Mouse (Mus musculus) liver, embryonic 16.5 days (tissue): ENCODE measurements around the gene Apobec4. TPM values are rescaled to one million over a fixed set of nuclear protein-coding genes. Genes with fewer than 3 reads are reported as not detected.
"Not testable (repeated sequence)": the region's sequence is repeated elsewhere in the genome, so short reads cannot be mapped to it uniquely, and the experiment has no call there.

Source experiments
- ATAC-seq: fragments of 200-750 bp; cut with Nextera tagmentation; 2 replicates; pipeline ENCODE4 v1.8.0; 2017; ENCODE audit warnings: low read depth, mild to moderate bottlenecking, moderate number of reproducible peaks, moderate library complexity
- H3K27ac ChIP-seq: fragments of 300-500 bp; sonication (generic); 2 replicates; pipeline ENCODE4 v1.5.1; 2014; ENCODE audit warnings: mild to moderate bottlenecking, low read length
- H3K27me3 ChIP-seq: fragments of 300-500 bp; sonication (generic); 2 replicates; pipeline ENCODE4 v1.6.1; 2014; ENCODE audit warnings: low read depth, low read length, mixed read lengths; ENCODE audit not compliant: control insufficient read depth, insufficient read depth
- H3K36me3 ChIP-seq: fragments of 300-500 bp; sonication (generic); 2 replicates; pipeline ENCODE4 v1.6.1; 2014; ENCODE audit warnings: mild to moderate bottlenecking; ENCODE audit not compliant: control insufficient read depth, insufficient read depth
- H3K4me1 ChIP-seq: fragments of 300-500 bp; sonication (generic); 2 replicates; pipeline ENCODE4 v1.6.1; 2014; ENCODE audit warnings: low read depth, low read length, mixed read lengths; ENCODE audit not compliant: control insufficient read depth
- H3K4me2 ChIP-seq: fragments of 300-500 bp; sonication (generic); 2 replicates; pipeline ENCODE4 v1.6.1; 2014; ENCODE audit warnings: low read depth, low read length, mixed read lengths
- H3K4me3 ChIP-seq: fragments of 300-500 bp; sonication (generic); 2 replicates; pipeline ENCODE4 v1.5.1; 2014; ENCODE audit warnings: low read depth, mild to moderate bottlenecking, low read length
- H3K9ac ChIP-seq: fragments of 300-500 bp; sonication (generic); 2 replicates; pipeline ENCODE4 v1.6.1; 2014; ENCODE audit warnings: low read depth, low read length
- H3K9me3 ChIP-seq: fragments of 300-500 bp; sonication (generic); replicated peaks from 2 replicates; pipeline ENCODE4 v1.6.1; 2016; ENCODE audit warnings: low read length; ENCODE audit not compliant: control insufficient read depth
- whole genome bisulfite sequencing: fragments of 180-500 bp; shearing (Covaris S2); extraction: QIAGEN DNeasy Blood & Tissue Kit; methylation state at CpG from one replicate; pipeline ENCODE4 v1.1.7; 2014; ENCODE audit not compliant: insufficient replicate concordance; 5-methylcytosine and 5-hydroxymethylcytosine counted together
- polyA plus RNA-seq: library from polyadenylated mRNA; unstranded; fragments of >200 nt; fragmentation: Nextera tagmentation; extraction: Ambion mirVana; gene quantifications from 2 replicates; pipeline ENCODE4 v1.2.1, GENCODE M21; 2015

Apobec4 gene
- polyA plus RNA-seq, 1 experiment from 2014 or later, result not detected

DNA sequence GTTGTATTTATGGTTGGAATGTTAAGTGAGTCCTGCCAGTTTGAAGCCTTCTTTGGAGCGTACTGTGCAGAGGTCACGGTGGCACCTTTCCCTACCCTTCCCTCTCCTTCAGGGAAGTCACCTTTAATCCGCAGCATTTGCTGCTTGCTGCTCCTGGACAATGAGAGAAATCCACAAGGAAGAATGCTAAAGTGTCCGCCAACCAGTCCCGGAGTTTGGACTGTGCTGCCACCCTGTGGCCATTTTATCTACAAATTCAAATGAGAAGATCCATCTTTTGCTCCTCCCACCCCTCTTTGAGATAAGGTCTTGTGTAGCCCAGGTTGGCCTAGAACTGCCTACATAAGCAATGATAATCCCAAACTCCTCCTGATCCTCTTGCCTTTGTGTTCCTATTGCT lies 3.9 kb upstream of the Apobec4 start:
- Histone ChIP-seq H3K27ac (no peak overlapping the region), H3K27me3 (no peaks in the 10 kb centered on the region), H3K4me2 (no peak overlapping the region), H3K4me3 (no peak overlapping the region), H3K9ac (no peak overlapping the region), H3K36me3 (no peaks in the 10 kb centered on the region), H3K4me1 (no peaks in the 10 kb centered on the region), H3K9me3 (no peaks in the 10 kb centered on the region)
- WGBS, result 14% methylated on average over 5 of the region's 5 CpGs
- no peak for ATAC-seq

DNA sequence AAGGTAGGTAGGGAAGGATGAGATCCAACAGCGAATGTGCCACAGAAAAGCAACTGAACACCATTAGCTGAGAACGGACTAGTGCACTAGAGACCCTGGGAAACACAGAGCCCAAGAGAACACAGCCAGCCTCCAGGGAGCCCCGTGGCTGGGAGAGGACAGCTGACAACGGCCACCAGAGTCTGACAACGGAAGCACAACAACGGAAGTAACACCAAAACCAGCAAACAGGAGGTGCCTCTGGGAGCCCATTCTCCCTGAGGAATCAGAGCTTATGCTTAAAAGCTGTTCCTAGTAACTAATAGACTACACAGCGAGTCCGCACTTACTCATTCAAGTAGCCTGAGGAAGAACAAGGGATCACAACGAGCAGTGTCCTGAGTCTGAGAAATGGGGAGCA lies 1.1 kb upstream of the Apobec4 start:
- H3K4me2 ChIP-seq, result no peak overlapping the region
- H3K4me1 ChIP-seq, result no peaks in the 10 kb centered on the region
- H3K4me3 ChIP-seq, result no peak overlapping the region
- no peak for ATAC-seq
- no peaks in the 10 kb centered on the region for H3K9me3 ChIP-seq
- 49% methylated on average over 9 of the region's 9 CpGs for WGBS
- H3K27ac ChIP-seq, result no peak overlapping the region
- H3K27me3 ChIP-seq, result no peaks in the 10 kb centered on the region
- H3K9ac ChIP-seq, result no peak overlapping the region
- no peaks in the 10 kb centered on the region for H3K36me3 ChIP-seq

DNA sequence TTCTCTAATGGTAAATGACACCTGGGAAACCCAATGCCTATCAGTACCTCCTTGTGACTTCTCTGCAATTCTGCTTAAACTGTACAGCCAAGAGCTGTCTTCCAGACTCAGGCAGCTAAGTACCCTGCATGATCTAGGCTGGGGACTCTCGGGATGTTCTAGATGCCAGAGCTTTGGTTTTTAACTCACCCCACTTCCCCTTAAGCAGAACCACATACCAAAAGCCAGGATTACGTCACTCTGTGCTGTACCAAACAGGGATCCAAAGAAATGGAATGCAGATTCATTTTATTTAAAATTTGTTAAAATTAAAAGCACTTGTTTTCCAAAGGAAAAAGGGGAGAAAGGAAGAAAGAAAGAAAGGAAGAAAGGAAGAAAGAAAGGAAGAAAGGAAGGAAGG lies 11.4 kb downstream of the Apobec4 start:
- no peak for ATAC-seq
- WGBS, result 31% methylated on average over 2 of the region's 2 CpGs
- H3K27ac ChIP-seq, result no peak overlapping the region

DNA sequence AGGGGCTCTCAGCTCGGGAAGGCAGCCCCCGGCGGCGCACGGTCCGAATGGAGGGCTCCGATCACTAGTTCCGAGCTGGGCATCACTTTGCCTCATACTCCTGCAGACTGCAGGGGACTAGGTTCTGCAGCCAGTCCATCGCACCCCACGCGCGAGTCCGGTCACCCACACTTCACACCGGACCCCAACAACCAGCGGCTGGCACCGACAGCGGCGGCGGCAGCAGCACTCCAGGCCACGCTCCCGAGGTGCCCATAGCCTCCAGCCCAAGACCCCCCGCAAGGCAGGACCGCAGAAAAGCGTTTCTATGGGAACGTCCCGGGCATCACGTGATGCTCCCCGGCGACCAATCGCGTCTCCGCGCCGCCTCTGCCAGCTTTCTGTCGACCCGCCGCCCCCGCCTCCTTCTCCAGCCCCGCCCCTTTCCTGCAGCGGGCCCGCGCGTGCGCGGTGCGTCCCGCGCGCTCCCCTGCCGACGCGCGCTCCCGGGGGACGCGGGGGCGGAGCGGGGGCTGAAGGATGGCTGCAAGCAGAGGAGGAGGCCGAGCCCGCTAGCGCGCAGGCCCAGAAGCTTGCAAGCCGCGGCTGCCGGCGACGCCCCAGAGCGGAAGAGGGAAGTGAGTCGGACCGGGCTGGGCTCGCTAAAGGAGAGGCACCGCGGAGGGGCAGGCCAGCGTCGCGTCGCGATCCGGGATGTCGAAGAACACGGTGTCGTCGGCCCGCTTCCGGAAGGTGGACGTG lies 15.9 kb downstream of the Apobec4 start, which contains the start of the genes Rgl1 and Arpc5:
Rgl1 (minus strand) TSS at position 320 of the 741 bp plus-strand sequence.
Arpc5 (plus strand) TSS at position 511 of the 741 bp plus-strand sequence.
- H3K4me1 ChIP-seq, result peaks cover 7% of the 10 kb centered on the region
- peaks cover 13% of the 10 kb centered on the region for H3K27me3 ChIP-seq
- peak within 1 kb of the TSS; percentile 87 for H3K4me3 ChIP-seq
- peak within 1 kb of the TSS; percentile 82 for H3K27ac ChIP-seq
- H3K9ac ChIP-seq, result peak within 1 kb of the TSS; percentile 91
- WGBS, result under 1% methylated on average over 86 of the region's 86 CpGs
- H3K36me3 ChIP-seq, result peaks cover 7% of the 10 kb centered on the region
- ATAC-seq, result peak; percentile 96
- H3K4me2 ChIP-seq, result peak within 1 kb of the TSS; percentile 95
- no peaks in the 10 kb centered on the region for H3K9me3 ChIP-seq

More for the DNA sequence above, 11.4 kb downstream of the Apobec4 start:
- Histone ChIP-seq H3K27me3 (peaks cover 13% of the 10 kb centered on the region), H3K9me3 (no peaks in the 10 kb centered on the region), H3K36me3 (no peaks in the 10 kb centered on the region), H3K4me1 (peaks cover 5% of the 10 kb centered on the region), H3K4me2 (no peak overlapping the region), H3K4me3 (no peak overlapping the region), H3K9ac (no peak overlapping the region)

DNA sequence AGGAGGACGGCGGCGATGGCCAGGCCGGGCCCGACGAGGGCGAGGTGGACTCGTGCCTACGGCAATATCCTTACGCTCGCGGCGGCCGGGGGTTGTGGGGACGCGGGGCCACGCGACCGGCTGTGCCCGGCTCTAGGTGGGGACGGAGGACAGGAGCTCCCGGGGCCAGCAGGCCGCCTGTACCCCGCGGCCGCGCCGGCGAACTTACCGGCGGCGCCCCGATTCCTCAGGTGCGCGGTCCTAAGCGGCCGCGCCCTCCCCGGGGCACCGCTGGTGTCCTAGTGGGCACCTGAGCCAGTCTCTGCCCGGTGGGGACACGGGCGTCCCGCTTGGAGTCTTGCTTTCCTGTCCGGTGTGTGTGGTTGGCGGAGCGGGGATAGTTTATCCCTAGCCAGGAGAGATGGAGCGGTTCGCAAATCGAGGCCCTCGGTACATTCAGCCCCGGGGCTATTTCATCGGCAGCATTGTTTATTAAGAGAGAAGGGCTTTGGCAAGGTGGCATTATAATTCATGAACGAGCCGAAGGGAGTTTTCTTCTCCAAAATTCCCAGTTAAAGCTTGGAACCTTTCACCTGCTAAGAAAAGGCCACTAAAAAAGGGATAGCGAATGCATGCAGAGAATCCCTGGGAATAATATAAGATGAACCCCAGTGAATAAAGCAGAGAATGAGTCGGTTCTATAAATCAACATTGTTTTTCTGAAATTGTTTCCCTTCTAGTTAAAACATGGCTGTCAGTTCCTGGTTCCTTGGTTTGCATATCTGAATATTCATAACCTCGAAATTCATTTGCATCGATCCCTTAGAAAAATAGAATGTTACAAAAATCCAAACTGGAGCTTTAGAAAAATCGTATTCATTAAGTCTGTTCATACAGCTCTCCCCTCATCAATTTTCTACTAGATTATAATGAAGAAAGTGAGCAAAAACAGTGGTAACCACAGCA lies 16.7 kb downstream of the Apobec4 start:
- WGBS, result 2% methylated on average over 60 of the region's 60 CpGs
- peak overlapping the region; percentile 95 for H3K4me2 ChIP-seq
- peak; percentile 65 for ATAC-seq
- H3K9ac ChIP-seq, result peak overlapping the region; percentile 91
- H3K36me3 ChIP-seq, result peaks cover 10% of the 10 kb centered on the region
- no peaks in the 10 kb centered on the region for H3K9me3 ChIP-seq
- H3K27ac ChIP-seq, result peak overlapping the region; percentile 82
- H3K4me1 ChIP-seq, result peaks cover 7% of the 10 kb centered on the region
- H3K27me3 ChIP-seq, result peaks cover 13% of the 10 kb centered on the region
- peak overlapping the region; percentile 87 for H3K4me3 ChIP-seq

DNA sequence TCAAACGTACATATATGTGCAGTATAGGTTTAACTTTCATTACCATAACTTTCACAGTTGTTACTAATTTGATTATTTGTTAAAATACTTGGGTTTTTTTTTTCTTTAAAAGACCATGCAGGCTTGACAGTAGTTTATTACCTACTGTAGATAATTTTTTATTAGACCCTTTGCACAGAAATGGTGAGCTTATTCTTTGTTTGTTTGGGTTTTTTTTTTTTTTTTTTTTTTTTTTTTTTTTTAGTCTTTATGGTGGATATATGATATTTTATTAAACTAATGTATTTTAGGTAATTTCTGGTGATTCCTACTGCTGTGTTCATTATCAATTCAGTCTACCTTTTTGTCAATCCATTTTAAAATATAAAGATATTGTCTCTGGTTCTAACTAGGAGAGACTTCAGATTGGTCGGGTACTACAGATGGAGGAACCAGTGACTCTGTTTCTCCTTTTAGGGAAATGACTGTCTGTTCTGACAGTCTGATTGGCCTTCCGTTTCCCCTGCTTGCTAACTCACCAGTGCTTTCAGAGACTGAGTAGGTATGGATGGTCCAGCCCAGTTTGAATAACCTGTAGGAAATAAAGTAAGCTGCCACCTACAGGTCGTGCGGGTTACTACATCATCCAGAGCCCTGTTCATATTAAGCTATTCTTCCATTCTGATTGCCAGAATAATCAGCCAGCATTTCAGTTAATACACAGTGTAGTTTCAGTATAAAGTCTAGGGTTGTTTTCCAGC lies 17.6 kb downstream of the Apobec4 start:
- Histone ChIP-seq H3K4me2 (peak overlapping the region; percentile 95), H3K9ac (no peak overlapping the region), H3K4me3 (peak overlapping the region; percentile 37; the same call in 1 of the 2 replicates), H3K27ac (0 out of 2 replicates have a peak overlapping the region, but pooled peaks have one; percentile 48), H3K36me3 (peaks cover 17% of the 10 kb centered on the region), H3K9me3 (no peaks in the 10 kb centered on the region), H3K27me3 (peaks cover 13% of the 10 kb centered on the region), H3K4me1 (peaks cover 7% of the 10 kb centered on the region)
- peak; percentile 56 for ATAC-seq
- 2% methylated on average over 5 of the region's 5 CpGs for WGBS

DNA sequence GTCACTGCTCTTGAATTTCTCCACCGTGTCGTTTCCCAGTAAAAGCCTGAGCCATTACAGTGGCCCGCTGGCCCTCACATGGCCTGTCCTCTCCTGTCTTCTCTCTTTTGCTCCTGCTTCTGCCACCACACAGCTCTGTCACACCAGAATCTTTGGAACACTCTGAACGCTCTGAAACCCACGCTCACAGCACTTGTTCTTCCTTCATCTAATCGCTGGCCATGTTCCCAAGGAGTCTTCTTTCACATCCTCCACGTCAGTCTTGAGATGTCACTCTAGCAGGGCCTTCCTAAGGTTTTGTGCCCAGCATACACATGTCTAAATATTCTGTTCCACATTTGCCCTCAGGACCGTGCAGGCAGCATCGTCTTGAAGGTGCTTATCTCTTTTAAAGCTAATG lies 20.7 kb downstream of the Apobec4 start:
- ATAC-seq, result no peak
- Histone ChIP-seq H3K27ac (no peak overlapping the region), H3K9ac (no peak overlapping the region), H3K4me3 (no peak overlapping the region), H3K4me1 (peaks cover 3% of the 10 kb centered on the region), H3K4me2 (no peak overlapping the region), H3K9me3 (no peaks in the 10 kb centered on the region), H3K27me3 (peaks cover 2% of the 10 kb centered on the region), H3K36me3 (peaks cover 27% of the 10 kb centered on the region)
- WGBS, result 77% methylated on average over 9 of the region's 9 CpGs

DNA sequence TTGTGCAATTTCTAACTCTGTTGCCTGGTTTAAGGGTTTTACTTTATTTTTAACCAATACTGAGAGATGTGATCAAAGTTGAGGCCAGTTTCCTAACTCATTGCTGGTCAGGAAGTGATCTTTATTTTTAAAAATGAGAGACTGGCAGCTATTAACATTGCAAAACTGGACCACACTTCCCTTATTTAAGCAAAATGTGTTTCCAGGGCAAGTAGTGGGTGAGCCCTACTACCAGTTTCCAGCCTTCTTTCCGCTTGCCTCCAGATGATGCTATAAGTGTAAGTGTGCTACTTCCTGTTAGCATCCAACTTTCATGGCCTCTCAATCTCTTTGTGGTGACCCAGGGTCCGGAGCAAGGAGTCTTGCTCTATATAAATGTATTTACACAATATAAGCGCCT lies 24.2 kb downstream of the Apobec4 start:
- H3K27me3 ChIP-seq, H3K9me3 ChIP-seq, H3K9ac ChIP-seq, H3K27ac ChIP-seq, H3K4me3 ChIP-seq, ATAC-seq, H3K4me1 ChIP-seq, H3K4me2 ChIP-seq: not testable (repeated sequence)
- peaks cover 27% of the 10 kb centered on the region for H3K36me3 ChIP-seq
- WGBS, result 73% methylated on average over 3 of the region's 3 CpGs
